Mouse (Mus musculus) megakaryocyte, embryonic 14.5 days (primary cell): ENCODE data around the gene Scarb1.

Experiments used
- FLI1 ChIP-seq: IDR thresholded peaks from 2 replicates; pipeline ENCODE4 v1.6.1; 2012; ENCODE audit warnings: low read length, inconsistent platforms, mixed read lengths
- GATA1 ChIP-seq: IDR thresholded peaks from 3 replicates; pipeline ENCODE4 v1.6.1; 2012; ENCODE audit warnings: mixed read lengths, low read length, inconsistent platforms, borderline replicate concordance

DNA sequence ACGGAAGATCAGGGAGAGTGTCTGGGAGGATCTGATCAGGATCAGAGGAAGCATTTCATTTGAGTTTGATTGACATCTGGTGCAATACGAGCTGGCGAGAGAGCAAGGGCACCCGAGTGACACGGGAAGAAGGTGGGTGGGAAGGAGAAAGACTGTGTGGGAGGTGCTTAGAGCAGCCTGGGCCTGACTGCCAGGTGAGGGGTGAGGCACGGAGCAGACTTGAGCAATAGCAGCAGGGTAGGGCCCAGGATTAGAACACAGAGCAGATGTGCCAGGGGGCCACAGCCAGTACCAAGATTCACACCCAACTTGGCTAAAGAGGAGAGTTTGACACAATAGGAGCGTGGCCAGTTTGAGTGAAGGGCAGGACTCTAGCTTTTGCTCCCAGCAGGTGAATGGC lies 47.9 kb downstream of the Scarb1 start:
- TF ChIP-seq GATA1 (no peak), FLI1 (no peak)
